In the genomic region with DNA sequence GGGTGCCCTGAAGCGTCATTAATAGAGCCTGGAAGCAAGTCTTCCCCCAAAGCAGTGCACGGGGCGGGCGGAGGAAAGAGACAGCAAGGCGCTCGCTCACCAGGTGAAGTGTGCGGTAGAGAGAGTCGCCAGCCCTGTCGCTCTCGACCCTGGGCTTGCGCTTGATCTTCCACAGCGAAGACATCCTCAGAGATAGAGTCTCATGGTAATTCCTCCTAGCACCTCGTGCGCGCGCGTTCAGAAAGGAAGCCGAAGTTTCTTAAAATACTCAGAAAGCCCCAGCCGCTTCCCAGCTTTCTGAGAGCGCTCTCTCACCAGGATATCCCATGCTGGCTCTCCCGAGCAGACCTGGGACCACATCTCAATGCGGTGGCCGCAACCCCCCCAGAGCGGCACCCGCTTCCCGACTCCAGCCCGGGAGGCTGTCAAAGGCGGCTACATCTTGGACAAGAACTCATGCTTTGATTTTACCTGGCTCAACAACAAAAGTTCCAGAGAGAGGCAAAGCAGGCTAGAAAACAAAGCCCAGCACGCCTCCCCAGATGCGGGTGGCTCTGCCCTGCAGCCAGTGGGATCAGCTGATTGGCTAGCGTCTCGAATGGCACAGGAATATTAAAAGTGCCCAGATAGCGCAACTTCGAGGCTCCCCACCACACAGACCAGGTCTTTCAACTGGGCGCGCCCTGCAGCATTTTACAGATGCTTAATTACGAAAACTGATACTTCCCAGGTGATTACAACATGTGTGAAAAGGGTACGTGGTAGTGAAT, we compare ENCODE assay signal across 8 mouse cellular contexts.
DNase-seq lines count a peak whose midpoint lies in the region; ATAC-seq and TF ChIP-seq lines count a peak whose summit lies in the region.

No protein-coding gene starts in this region.

- intact Hi-C loops in heart, adult 2 months (cut with DNase I): no loop called here

- H3K27ac ChIP-seq in heart, adult 2 months: no peak overlapping the region
- no peak overlapping the region for H3K27ac ChIP-seq in forebrain, embryonic 14.5 days (ENCODE audit: low read depth, low read length)
- H3K27ac ChIP-seq in limb, embryonic 10.5 days: peak overlapping the region; percentile 84
- no peak overlapping the region; the same call in 1 of the 2 replicates for H3K27ac ChIP-seq in olfactory bulb, adult 2 months (ENCODE audit: insufficient read depth, low read depth, low read length)

- no peaks in the 10 kb centered on the region for H3K27me3 ChIP-seq in heart, adult 2 months (ENCODE audit: control insufficient read depth, insufficient read depth, low read length)
- peaks cover 4% of the 10 kb centered on the region; the same call in 1 of the 2 replicates for H3K27me3 ChIP-seq in E14TG2a.4 (ENCODE audit: insufficient read depth, low read length)
- 0 out of 2 replicates have a peak, but pooled peaks cover 6% of the 10 kb centered on the region for H3K27me3 ChIP-seq in forebrain, embryonic 14.5 days (replicated peaks; ENCODE audit: control insufficient read depth, insufficient read depth, low read length)
- peaks cover 19% of the 10 kb centered on the region for H3K27me3 ChIP-seq in limb, embryonic 10.5 days (ENCODE audit: low read depth, poor library complexity, severe bottlenecking)

- H3K9ac ChIP-seq in heart, adult 2 months (ENCODE audit: low read depth, low read length): no peak overlapping the region
- peak overlapping the region; percentile 55 for H3K9ac ChIP-seq in forebrain, embryonic 14.5 days (ENCODE audit: low read length)

- H3K4me2 ChIP-seq in forebrain, embryonic 14.5 days (ENCODE audit: low read length): peak overlapping the region; percentile 79

- peak; percentile 63 for ATAC-seq in forebrain, embryonic 14.5 days

- H3K36me3 ChIP-seq in heart, adult 2 months (ENCODE audit: control insufficient read depth, insufficient read depth, low read length): no peaks in the 10 kb centered on the region
- H3K36me3 ChIP-seq in E14TG2a.4 (ENCODE audit: insufficient read depth, low read length): peaks cover 41% of the 10 kb centered on the region
- H3K36me3 ChIP-seq in forebrain, embryonic 14.5 days (ENCODE audit: control insufficient read depth, insufficient read depth, low read length): 0 out of 2 replicates have a peak, but pooled peaks cover 3% of the 10 kb centered on the region
- H3K36me3 ChIP-seq in limb, embryonic 10.5 days: peaks cover 29% of the 10 kb centered on the region

- H3K9me3 ChIP-seq in E14TG2a.4 (ENCODE audit: low read length): no peaks in the 10 kb centered on the region
- no peaks in the 10 kb centered on the region for H3K9me3 ChIP-seq in forebrain, embryonic 14.5 days (replicated peaks; ENCODE audit: control insufficient read depth, low read length)
- no peaks in the 10 kb centered on the region for H3K9me3 ChIP-seq in limb, embryonic 10.5 days (replicated peaks)

- H3K4me3 ChIP-seq in heart, adult 2 months: peak overlapping the region; percentile 28
- peak overlapping the region; percentile 55 for H3K4me3 ChIP-seq in E14TG2a.4 (replicated peaks; ENCODE audit: low read length)
- H3K4me3 ChIP-seq in forebrain, embryonic 14.5 days (ENCODE audit: low read depth, low read length): peak overlapping the region; percentile 34
- H3K4me3 ChIP-seq in limb, embryonic 10.5 days: peak overlapping the region; percentile 57
- H3K4me3 ChIP-seq in olfactory bulb, adult 2 months (ENCODE audit: insufficient read depth, low read depth, low read length): peak overlapping the region; percentile 32

- DNase-seq in heart, adult 2 months: no peak
- no peak for DNase-seq in heart, adult 11 months
- peak; percentile 42 for DNase-seq in forebrain, embryonic 14.5 days (ENCODE audit: low spot score)
- peak; percentile 64 for DNase-seq in limb, embryonic 10.5 days (ENCODE audit: low spot score)
- no peak for DNase-seq in T-cell, adult 2 months (ENCODE audit: low spot score)
- DNase-seq in adrenal gland, adult 18-20 months (ENCODE audit: low spot score in 2 of 2): no peak

- H3K79me2 ChIP-seq in heart, adult 2 months (replicated peaks; ENCODE audit: control insufficient read depth, insufficient read depth, low read length): no peaks in the 10 kb centered on the region

- TF ChIP-seq EP300 in heart, adult 2 months (IDR thresholded peaks at IDR 0.05; ENCODE audit: insufficient read depth, low read depth, low read length): no peak

- no peak for TF ChIP-seq POLR2A in heart, adult 2 months (IDR thresholded peaks at IDR 0.05; ENCODE audit: insufficient read depth, low read depth, low read length)
- TF ChIP-seq POLR2A in olfactory bulb, adult 2 months (IDR thresholded peaks at IDR 0.05; ENCODE audit: insufficient read depth, low read depth, low read length): no peak

- 11% methylated on average over 38 of the region's 38 CpGs for WGBS in heart, adult 2 months
- WGBS in forebrain, embryonic 14.5 days: 3% methylated on average over 38 of the region's 38 CpGs
- WGBS in limb, embryonic 10.5 days: 2% methylated on average over 38 of the region's 38 CpGs
- 37% methylated on average over 38 of the region's 38 CpGs for WGBS in olfactory bulb, adult 2 months

- TF ChIP-seq CTCF in heart, adult 2 months (IDR thresholded peaks at IDR 0.05): no peak
- TF ChIP-seq CTCF in E14TG2a.4 (conservative IDR thresholded peaks at IDR 0.05; ENCODE audit: low read length): no peak
- TF ChIP-seq CTCF in olfactory bulb, adult 2 months (IDR thresholded peaks at IDR 0.05; ENCODE audit: insufficient read depth, low read depth, low read length): no peak

- peaks cover 2% of the 10 kb centered on the region for H3K4me1 ChIP-seq in heart, adult 2 months (ENCODE audit: control insufficient read depth, insufficient read depth, low read length)
- H3K4me1 ChIP-seq in E14TG2a.4 (replicated peaks; ENCODE audit: low read depth, low read length): peaks cover 48% of the 10 kb centered on the region
- H3K4me1 ChIP-seq in forebrain, embryonic 14.5 days (ENCODE audit: control insufficient read depth, insufficient read depth, low read length): peaks cover 17% of the 10 kb centered on the region; the same call in 1 of the 2 replicates
- peaks cover 38% of the 10 kb centered on the region for H3K4me1 ChIP-seq in limb, embryonic 10.5 days
- H3K4me1 ChIP-seq in olfactory bulb, adult 2 months (ENCODE audit: control insufficient read depth, insufficient read depth, low read length): peaks cover 37% of the 10 kb centered on the region

Comparison
In these comparisons a context has a peak if more than half of its experiments do, and no peak if none do; other contexts are left out.
1. DNase-seq: peak in forebrain, embryonic 14.5 days (single experiment) and limb, embryonic 10.5 days (single experiment); none in heart, adult 2 months (0 of 2), heart, adult 11 months (single experiment), T-cell, adult 2 months (single experiment) and adrenal gland, adult 18-20 months (0 of 2).
2. Peak in every context shown above with its lines, with median percentiles within 50 percentile points of each other: H3K4me3 ChIP-seq.